Mouse (Mus musculus) midbrain, embryonic 10.5 days (tissue): ENCODE measurements around the gene Serpinb7. TPM values are rescaled to one million over a fixed set of nuclear protein-coding genes. Genes with fewer than 3 reads are reported as not detected.

Experiments
- DNase-seq: peaks from one replicate; pipeline ENCODE4 v3.0.0-alpha.2; 2017; ENCODE audit warnings: low spot score
- H3K27ac ChIP-seq: fragments of 300-500 bp; sonication (generic); replicated peaks from 2 replicates; pipeline ENCODE4 v1.5.1; 2016; ENCODE audit warnings: mild to moderate bottlenecking
- H3K27me3 ChIP-seq: fragments of 300-500 bp; sonication (generic); 2 replicates; pipeline ENCODE4 v1.6.1; 2016; ENCODE audit warnings: low read depth, mild to moderate bottlenecking; ENCODE audit not compliant: poor library complexity, severe bottlenecking
- H3K36me3 ChIP-seq: fragments of 300-500 bp; sonication (generic); 2 replicates; pipeline ENCODE4 v1.6.1; 2016; ENCODE audit warnings: mild to moderate bottlenecking, moderate library complexity
- H3K4me1 ChIP-seq: fragments of 300-500 bp; sonication (generic); 2 replicates; pipeline ENCODE4 v1.6.1; 2016
- H3K4me3 ChIP-seq: fragments of 300-500 bp; sonication (generic); 2 replicates; pipeline ENCODE4 v1.5.1; 2016; ENCODE audit warnings: mild to moderate bottlenecking, moderate library complexity
- H3K9me3 ChIP-seq: fragments of 300-500 bp; sonication (generic); replicated peaks from 2 replicates; pipeline ENCODE4 v1.6.1; 2016; ENCODE audit warnings: mild to moderate bottlenecking
- WGBS: fragments of 180-500 bp; shearing (Covaris S2); methylation state at CpG from one replicate; pipeline ENCODE4 v1.1.7; 2016; 5-methylcytosine and 5-hydroxymethylcytosine counted together
- polyA plus RNA-seq: library from polyadenylated mRNA; unstranded; fragments of >200 nt; fragmentation: Nextera tagmentation; extraction: Ambion mirVana; gene quantifications from 2 replicates; pipeline ENCODE4 v1.2.1, GENCODE M21; 2016

Serpinb7 gene
- polyA plus RNA-seq, 1 experiment from 2014 or later, result not detected

- no peak for DNase-seq
- Histone ChIP-seq H3K36me3 (no peaks in the 10 kb centered on the region), H3K27me3 (no peaks in the 10 kb centered on the region), H3K27ac (no peak overlapping the region), H3K4me1 (no peaks in the 10 kb centered on the region), H3K4me3 (no peak overlapping the region), H3K9me3 (no peaks in the 10 kb centered on the region)
- 81% methylated on average over 4 of the region's 4 CpGs for WGBS
These were observed 2.6 kb downstream of the Serpinb7 start for GRCm38 (mm10) chr1:107402082-107402481.

DNA sequence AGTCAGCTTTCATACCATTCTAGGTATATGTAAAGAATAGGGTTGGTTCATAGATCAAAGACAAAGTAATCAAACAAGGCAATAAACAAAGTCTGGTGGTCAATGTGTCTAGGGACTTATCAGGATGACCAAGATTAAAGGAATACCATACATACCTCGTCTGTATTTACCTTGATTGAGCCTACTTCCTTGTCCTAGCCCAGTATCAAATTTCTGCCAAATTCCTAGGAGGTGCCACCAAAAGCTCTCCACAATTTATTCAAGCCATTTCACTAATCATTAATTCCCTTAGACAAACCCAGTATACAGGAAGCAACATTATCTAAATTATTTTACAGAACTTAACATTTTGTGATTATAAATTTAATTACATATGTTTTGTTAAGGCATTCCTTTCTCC, 15.2 kb downstream of the Serpinb7 start:
- H3K4me1 ChIP-seq, result no peaks in the 10 kb centered on the region
- H3K36me3 ChIP-seq, result no peaks in the 10 kb centered on the region
- no peak overlapping the region for H3K4me3 ChIP-seq
- no peak overlapping the region for H3K27ac ChIP-seq
- H3K27me3 ChIP-seq, result no peaks in the 10 kb centered on the region
- no peak for DNase-seq
- 62% methylated on average over 1 of the region's 1 CpGs for WGBS
- no peaks in the 10 kb centered on the region for H3K9me3 ChIP-seq

GRCm38 (mm10) chr1:107422487-107422886, 23.0 kb downstream of the Serpinb7 start:
- 80% methylated on average over 4 of the region's 4 CpGs for WGBS
- H3K36me3 ChIP-seq, result no peaks in the 10 kb centered on the region
- DNase-seq, result no peak
- no peak overlapping the region for H3K4me3 ChIP-seq
- no peaks in the 10 kb centered on the region for H3K9me3 ChIP-seq
- H3K27me3 ChIP-seq, result no peaks in the 10 kb centered on the region
- H3K4me1 ChIP-seq, result no peaks in the 10 kb centered on the region
- H3K27ac ChIP-seq, result no peak overlapping the region

DNA sequence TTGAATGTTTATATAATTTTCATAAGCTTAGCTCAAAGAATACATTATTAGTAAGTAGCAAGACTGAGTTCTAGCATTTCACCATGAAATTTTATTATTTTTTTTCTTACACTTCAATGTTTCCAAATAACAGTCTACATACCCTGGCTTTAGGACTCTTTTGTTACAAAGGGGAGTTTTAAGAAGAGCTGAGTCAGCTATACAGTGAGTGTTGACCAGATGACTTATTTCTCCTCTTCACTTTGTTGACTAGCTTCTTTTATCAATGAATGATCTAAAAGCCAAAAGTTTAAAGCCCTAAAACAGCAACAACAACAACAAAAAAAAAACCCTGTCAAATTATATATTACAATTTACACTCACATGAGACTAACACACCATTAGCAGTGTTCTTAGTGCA, 31.8 kb downstream of the Serpinb7 start:
- no peaks in the 10 kb centered on the region for H3K9me3 ChIP-seq
- H3K27ac ChIP-seq, result no peak overlapping the region
- H3K4me1 ChIP-seq, result no peaks in the 10 kb centered on the region
- H3K4me3 ChIP-seq, result no peak overlapping the region
- DNase-seq, result no peak
- H3K27me3 ChIP-seq, result no peaks in the 10 kb centered on the region
- H3K36me3 ChIP-seq, result no peaks in the 10 kb centered on the region

DNA sequence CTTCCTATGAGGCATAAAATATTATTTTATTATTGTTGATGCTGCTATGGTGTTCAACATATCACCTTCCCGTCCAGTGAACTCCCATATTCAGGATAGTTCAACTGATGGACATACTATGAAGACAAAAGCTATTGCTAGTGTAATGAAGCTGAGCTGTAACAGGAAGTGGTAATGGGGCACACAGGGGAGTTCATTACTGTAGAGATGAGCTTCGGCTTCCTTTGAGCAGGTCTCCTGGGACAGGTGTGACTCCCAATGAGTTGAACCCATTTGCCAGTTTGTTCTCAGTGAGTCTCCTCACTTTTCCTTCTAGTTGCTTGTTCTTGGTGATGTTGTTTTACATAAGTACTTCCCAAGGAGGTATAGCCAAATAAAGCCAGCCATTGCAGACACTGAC, 36.1 kb downstream of the Serpinb7 start:
- Histone ChIP-seq H3K9me3 (no peaks in the 10 kb centered on the region), H3K27me3 (no peaks in the 10 kb centered on the region), H3K4me1 (no peaks in the 10 kb centered on the region), H3K27ac (no peak overlapping the region), H3K36me3 (no peaks in the 10 kb centered on the region), H3K4me3 (no peak overlapping the region)
- 93% methylated on average over 2 of the region's 2 CpGs for WGBS
- DNase-seq, result no peak

GRCm38 (mm10) chr1:107439462-107439861, 40.0 kb downstream of the Serpinb7 start:
- Histone ChIP-seq H3K27ac (no peak overlapping the region), H3K4me1 (no peaks in the 10 kb centered on the region), H3K27me3 (no peaks in the 10 kb centered on the region), H3K4me3 (no peak overlapping the region), H3K9me3 (no peaks in the 10 kb centered on the region), H3K36me3 (no peaks in the 10 kb centered on the region)
- DNase-seq, result no peak
- 89% methylated on average over 3 of the region's 3 CpGs for WGBS

GRCm38 (mm10) chr1:107445352-107445751, 45.9 kb downstream of the Serpinb7 start:
- H3K27me3 ChIP-seq, result no peaks in the 10 kb centered on the region
- WGBS, result 86% methylated on average over 5 of the region's 5 CpGs
- H3K9me3 ChIP-seq, result no peaks in the 10 kb centered on the region
- no peak for DNase-seq
- H3K36me3 ChIP-seq, result no peaks in the 10 kb centered on the region
- no peak overlapping the region for H3K27ac ChIP-seq
- H3K4me3 ChIP-seq, result no peak overlapping the region
- H3K4me1 ChIP-seq, result no peaks in the 10 kb centered on the region

DNA sequence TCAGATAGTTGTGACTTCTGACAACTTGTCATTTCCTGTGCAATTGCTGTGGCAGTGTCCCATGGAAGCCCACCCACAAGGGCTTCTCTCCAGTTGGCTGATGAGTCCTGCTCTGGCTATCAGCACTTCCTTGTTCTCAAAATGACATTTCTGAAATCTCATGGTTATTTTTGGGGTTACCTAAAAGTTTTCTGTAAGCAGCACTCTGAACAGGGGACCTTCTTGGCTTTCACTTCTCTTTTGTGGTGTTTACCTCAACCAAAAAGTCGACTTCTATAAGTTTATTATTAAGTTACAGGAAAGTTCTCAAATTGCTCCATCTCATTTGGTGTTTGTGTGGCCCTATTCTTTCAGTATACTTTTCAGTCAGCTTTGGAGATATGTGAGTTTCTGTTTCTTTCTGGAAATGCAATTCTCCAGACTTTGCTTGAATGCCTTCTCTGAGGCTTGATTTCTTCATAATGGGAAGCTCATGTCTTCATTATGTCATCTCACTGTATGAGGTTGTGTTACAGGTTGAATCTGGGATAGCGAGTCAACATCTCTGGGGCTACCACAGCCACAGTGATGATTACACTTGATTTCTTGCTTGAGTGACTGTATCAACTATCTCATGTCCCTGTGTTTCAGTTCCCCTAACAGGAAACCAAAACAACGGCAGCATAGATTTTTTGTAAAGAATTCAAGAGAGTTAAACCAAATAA, 47.9 kb downstream of the Serpinb7 start:
- no peak for DNase-seq
- no peaks in the 10 kb centered on the region for H3K9me3 ChIP-seq
- H3K4me3 ChIP-seq, result no peak overlapping the region
- no peaks in the 10 kb centered on the region for H3K27me3 ChIP-seq
- WGBS, result 83% methylated on average over 3 of the region's 3 CpGs
- no peaks in the 10 kb centered on the region for H3K4me1 ChIP-seq
- H3K27ac ChIP-seq, result no peak overlapping the region
- H3K36me3 ChIP-seq, result no peaks in the 10 kb centered on the region

DNA sequence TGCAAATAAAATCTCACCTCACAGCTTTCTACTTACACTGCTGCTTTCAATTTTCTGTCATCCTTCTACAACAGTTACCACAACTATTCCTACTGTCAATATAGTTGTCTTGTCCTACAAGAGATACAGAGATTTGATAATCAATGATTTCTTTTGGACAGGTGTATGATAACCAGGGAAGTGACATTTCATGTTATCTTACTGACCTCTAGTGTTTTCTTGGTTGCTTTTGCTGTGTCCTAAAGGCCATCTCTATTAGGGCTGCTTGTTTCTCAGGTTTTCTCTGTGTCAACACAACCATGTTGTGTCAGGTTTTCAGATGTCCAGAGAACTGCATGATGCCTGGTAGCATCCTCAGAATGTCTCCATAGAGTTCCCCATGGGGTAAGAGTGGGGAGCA, 80.5 kb downstream of the Serpinb7 start:
- no peak overlapping the region for H3K4me3 ChIP-seq
- H3K4me1 ChIP-seq, result no peaks in the 10 kb centered on the region
- H3K27me3 ChIP-seq, result no peaks in the 10 kb centered on the region
- no peaks in the 10 kb centered on the region for H3K9me3 ChIP-seq
- H3K27ac ChIP-seq, result no peak overlapping the region
- no peak for DNase-seq
- H3K36me3 ChIP-seq, result no peaks in the 10 kb centered on the region

- H3K27ac ChIP-seq, result no peak overlapping the region
These were observed 82.0 kb downstream of the Serpinb7 start for GRCm38 (mm10) chr1:107481452-107481851.

GRCm38 (mm10) chr1:107489577-107489976, 90.1 kb downstream of the Serpinb7 start:
- no peak overlapping the region for H3K27ac ChIP-seq
- H3K4me1 ChIP-seq, result no peaks in the 10 kb centered on the region
- WGBS, result 74% methylated on average over 8 of the region's 8 CpGs
- no peaks in the 10 kb centered on the region for H3K9me3 ChIP-seq
- H3K36me3 ChIP-seq, result no peaks in the 10 kb centered on the region
- no peak overlapping the region for H3K4me3 ChIP-seq
- no peak for DNase-seq
- H3K27me3 ChIP-seq, result no peaks in the 10 kb centered on the region

More at GRCm38 (mm10) chr1:107481452-107481851, 82.0 kb downstream of the Serpinb7 start:
- Histone ChIP-seq H3K36me3 (no peaks in the 10 kb centered on the region), H3K27me3 (no peaks in the 10 kb centered on the region), H3K9me3 (no peaks in the 10 kb centered on the region), H3K4me1 (no peaks in the 10 kb centered on the region), H3K4me3 (no peak overlapping the region)
- DNase-seq, result peak; percentile 74
- 33% methylated on average over 11 of the region's 11 CpGs for WGBS

- WGBS, result 85% methylated on average over 2 of the region's 2 CpGs
- H3K9me3 ChIP-seq, result no peaks in the 10 kb centered on the region
- no peak overlapping the region for H3K27ac ChIP-seq
- H3K27me3 ChIP-seq, result no peaks in the 10 kb centered on the region
- H3K36me3 ChIP-seq, result no peaks in the 10 kb centered on the region
- DNase-seq, result no peak
- no peaks in the 10 kb centered on the region for H3K4me1 ChIP-seq
- no peak overlapping the region for H3K4me3 ChIP-seq
These were observed 97.3 kb downstream of the Serpinb7 start for GRCm38 (mm10) chr1:107496789-107497188.

DNA sequence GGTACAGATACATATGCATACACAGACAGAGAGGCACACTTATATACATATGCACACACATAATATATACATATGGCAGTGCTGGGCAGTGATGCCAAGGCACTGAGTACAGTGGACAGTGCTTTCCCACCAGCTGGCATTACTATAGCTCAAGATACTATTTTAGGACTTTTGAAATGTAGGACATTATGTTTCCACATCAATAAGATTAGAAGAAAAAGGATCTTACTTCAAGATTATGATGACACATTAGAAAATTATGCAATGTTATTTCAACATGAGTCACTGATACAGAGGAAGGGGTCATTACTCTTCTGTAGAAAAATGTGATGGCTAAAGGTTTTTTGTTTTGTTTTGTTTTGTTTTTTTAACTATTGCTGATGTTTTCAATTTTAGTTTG, 102.6 kb downstream of the Serpinb7 start:
- H3K27ac ChIP-seq, result no peak overlapping the region
- no peak overlapping the region for H3K4me3 ChIP-seq
- no peak for DNase-seq
- H3K36me3 ChIP-seq, result no peaks in the 10 kb centered on the region
- H3K4me1 ChIP-seq, result no peaks in the 10 kb centered on the region
- H3K9me3 ChIP-seq, result no peaks in the 10 kb centered on the region
- no peaks in the 10 kb centered on the region for H3K27me3 ChIP-seq
